Mouse (Mus musculus): Measurements from ENCODE around the gene Baiap2. TPM values are rescaled to one million over a fixed set of nuclear protein-coding genes. Genes with fewer than 3 reads are reported as not detected.

The Baiap2 gene
- total RNA-seq, 2 experiments from 2014 or later = 226 to 231 TPM

GRCm38 (mm10) chr11:120007496-120008080 lies 65.0 kb downstream of the Baiap2 start:
- DNase-seq (ENCODE audit: extremely low spot score in 1 of 2, low spot score in 1 of 2) = no peak

DNA sequence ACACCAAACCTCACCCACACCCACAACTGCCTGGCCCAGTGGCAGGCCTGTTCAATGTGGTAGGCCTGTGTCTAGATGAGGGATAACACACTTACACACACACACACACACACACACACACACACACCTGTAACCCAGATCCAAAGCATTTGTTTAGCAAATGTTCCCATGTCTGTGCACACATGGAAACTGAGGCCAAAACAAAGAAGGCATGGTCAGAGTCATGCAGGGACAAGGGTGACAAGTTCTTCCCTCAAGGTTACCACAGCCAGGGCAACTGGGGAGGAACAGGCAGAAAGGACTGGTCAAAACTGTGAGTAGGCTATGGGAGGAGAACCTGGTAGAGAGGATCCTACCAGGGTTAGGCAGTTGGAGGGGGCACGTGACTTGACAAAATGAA lies 65.9 kb downstream of the Baiap2 start:
- no peak for DNase-seq (ENCODE audit: extremely low spot score in 1 of 2, low spot score in 1 of 2)

- DNase-seq (ENCODE audit: extremely low spot score in 1 of 2, low spot score in 1 of 2) = no peak
Observed at GRCm38 (mm10) chr11:120008956-120009355, 66.4 kb downstream of the Baiap2 start.

DNA sequence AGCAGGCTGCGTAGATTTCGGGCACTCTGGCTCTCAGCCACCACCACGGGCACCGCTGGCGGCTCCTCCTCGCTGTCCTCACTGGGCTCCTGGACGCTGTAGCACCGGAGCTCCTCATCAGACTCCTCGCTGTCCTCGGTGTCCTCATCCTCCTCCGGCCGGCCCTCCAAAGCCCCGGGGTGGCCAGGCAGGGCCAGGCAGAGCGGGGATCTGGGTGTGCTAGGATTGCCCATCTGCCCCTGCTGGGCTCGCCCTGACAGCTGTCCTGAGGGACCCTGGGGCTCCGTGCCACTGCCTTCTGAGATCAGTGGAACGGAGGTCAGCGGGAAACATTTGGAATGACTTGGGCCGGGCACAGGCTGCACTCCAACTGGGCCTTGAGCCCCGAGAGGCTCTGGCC lies 67.4 kb downstream of the Baiap2 start:
- no peak for DNase-seq (ENCODE audit: extremely low spot score in 1 of 2, low spot score in 1 of 2)

GRCm38 (mm10) chr11:120011114-120011760 lies 68.7 kb downstream of the Baiap2 start:
- no peak for DNase-seq (ENCODE audit: extremely low spot score in 1 of 2, low spot score in 1 of 2)

GRCm38 (mm10) chr11:120011761-120012560 lies 69.4 kb downstream of the Baiap2 start:
- no peak for DNase-seq (ENCODE audit: extremely low spot score in 1 of 2, low spot score in 1 of 2)

DNA sequence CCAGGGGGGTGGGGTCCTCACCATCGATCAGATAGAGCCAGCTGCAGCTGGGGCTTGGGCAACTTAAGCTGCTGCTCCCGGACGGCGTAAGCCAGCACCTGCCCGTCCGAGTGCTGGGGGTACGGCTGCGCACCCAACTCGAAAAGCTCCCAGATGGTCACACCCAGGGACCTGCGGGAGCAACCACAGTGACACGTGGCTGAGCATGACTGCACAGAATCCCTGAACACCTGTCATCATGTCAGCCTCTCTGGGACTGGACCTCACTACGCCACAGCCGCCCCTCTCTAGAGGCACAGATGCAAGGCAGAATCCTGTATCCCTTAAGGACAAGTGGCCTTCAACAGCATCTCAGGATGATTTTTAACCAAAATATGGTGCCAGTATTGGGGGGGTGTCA lies 70.1 kb downstream of the Baiap2 start:
- no peak for DNase-seq (ENCODE audit: extremely low spot score in 1 of 2, low spot score in 1 of 2)

DNA sequence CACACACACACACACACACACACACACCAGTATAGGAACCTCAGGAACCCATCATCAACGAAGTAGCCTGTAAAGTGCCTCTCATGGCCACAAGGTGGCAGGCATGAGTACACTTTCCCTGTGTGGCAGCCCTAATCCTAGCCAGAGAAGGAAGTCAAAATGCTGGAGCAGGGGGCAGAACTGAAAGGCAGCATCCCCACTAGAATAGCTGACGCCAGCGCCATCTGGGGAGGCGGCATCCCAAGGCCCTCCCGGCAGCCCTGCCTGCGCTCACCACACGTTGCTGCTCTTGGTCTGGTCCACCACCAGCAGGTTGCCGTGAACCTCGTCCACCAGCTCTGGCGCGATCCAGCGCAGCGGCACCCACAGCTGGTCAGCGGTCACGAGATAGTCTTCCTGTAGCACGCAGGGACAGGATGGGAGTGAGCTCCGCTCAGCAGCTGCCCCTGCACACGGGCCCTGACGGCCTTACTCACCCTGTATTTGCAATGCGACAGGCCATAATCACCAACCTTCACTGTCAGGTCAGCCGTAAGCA lies 70.7 kb downstream of the Baiap2 start:
- DNase-seq (ENCODE audit: extremely low spot score in 1 of 2, low spot score in 1 of 2) = peak; percentile 67 to 89

GRCm38 (mm10) chr11:120014758-120015157 lies 72.2 kb downstream of the Baiap2 start:
- DNase-seq (ENCODE audit: extremely low spot score in 1 of 2, low spot score in 1 of 2) = no peak

DNA sequence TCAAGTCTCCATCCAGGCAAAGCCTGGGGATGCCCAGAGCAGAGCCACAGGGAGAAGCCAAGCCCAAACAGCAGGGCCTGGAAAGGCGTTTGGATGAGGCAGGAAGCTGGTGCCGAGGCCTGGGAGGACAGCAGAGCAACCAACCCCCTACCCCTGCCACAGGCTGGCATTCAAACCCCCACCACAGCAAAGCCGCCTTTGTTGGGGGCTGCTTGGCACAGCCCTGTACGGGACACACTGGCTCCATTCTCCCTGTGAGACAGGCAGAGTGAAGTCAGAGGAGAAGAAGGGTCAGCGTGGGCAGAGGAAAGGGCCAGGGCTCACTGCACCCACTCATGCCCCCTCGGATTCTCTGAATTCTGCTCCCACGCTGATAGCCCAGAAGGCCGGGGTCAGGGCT lies 74.4 kb downstream of the Baiap2 start:
- DNase-seq (ENCODE audit: extremely low spot score in 1 of 2, low spot score in 1 of 2) = no peak

DNA sequence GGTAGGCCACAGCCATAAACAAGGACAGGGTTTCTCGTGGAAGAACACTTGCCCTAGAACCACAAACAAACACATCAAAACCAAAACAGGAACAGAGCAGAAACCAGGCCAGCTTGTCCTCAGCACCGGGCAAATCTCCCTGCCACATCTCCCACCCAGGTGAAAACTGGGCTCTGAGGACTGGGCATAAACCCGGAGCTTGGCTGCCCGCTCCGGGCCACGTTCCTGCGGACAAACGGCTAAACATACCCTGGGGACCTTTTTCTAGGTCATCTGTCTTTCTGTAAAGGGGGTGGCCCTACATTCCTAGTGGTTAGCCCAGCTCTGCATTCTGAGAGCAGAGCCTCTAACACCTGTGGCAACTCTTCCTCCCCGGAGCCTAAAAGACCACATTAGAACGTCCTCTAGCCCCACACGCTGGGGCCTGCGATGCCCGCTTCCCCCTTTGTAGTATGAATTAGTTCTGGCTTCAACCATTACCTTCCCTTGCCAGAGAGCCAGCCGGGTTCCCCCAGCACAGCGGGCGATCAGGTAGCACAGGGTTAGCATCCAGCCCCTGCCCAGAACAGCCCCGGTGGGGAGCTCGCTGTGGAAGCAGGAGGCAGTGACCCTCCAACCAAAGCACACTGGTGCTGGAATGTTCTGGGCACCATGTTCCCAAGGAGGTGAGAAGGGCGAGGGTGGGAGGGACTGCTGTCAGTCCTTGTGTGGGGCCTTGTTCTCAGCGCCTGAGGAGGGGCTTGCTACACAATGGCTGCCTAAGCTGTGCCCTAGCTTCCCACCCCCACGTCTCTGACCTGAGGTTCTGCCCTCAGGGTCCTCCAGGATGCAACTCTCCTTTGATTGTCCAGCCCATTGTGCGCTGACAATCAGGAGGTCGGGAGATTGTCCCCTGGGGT lies 77.2 kb downstream of the Baiap2 start:
- DNase-seq (ENCODE audit: extremely low spot score in 1 of 2, low spot score in 1 of 2) = no peak

DNA sequence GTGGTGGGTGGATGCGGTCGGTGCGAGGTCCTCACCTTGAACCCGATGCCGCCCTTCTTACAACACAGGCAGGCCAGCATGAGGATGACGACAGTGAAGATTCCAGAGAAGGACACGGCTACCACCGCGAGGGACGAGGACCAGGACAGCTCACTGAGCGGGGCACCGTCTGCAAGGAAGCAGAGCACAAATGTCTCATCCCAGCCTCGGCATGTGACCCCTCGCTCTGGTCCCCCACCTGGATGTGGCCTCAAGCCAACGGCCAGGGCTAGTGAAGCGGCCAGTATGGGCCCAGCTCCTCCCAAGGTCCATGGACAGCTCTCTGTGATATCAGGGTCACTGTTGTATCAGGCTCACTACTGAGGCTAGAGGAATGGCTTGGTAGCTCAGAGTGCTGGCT lies 78.8 kb downstream of the Baiap2 start:
- no peak for DNase-seq (ENCODE audit: extremely low spot score in 1 of 2, low spot score in 1 of 2)

GRCm38 (mm10) chr11:120022216-120022615 lies 79.7 kb downstream of the Baiap2 start:
- DNase-seq (ENCODE audit: extremely low spot score in 1 of 2, low spot score in 1 of 2) = no peak

DNA sequence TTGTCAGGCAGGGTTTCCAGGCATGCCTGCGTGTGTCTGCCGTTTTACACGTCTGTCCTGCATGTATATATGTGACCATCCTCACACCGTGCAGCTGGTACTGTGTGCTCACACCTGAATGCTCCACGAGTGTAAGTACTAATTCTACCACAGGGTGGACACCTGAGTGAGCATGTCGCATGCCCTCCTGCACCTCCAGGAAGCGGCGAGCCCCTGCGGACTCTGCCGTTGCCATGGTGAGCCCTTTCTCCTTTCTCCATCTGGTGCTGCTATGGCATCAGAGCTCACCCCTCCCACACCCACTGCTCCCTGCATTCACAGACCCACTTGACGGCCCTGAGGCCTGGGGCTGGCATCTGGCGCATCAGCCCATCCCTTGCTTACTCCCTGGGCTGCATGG lies 80.3 kb downstream of the Baiap2 start:
- DNase-seq (ENCODE audit: extremely low spot score in 1 of 2, low spot score in 1 of 2) = no peak

- no peak for DNase-seq (ENCODE audit: extremely low spot score in 1 of 2, low spot score in 1 of 2)
Observed at GRCm38 (mm10) chr11:120026941-120027340, 84.4 kb downstream of the Baiap2 start.

DNA sequence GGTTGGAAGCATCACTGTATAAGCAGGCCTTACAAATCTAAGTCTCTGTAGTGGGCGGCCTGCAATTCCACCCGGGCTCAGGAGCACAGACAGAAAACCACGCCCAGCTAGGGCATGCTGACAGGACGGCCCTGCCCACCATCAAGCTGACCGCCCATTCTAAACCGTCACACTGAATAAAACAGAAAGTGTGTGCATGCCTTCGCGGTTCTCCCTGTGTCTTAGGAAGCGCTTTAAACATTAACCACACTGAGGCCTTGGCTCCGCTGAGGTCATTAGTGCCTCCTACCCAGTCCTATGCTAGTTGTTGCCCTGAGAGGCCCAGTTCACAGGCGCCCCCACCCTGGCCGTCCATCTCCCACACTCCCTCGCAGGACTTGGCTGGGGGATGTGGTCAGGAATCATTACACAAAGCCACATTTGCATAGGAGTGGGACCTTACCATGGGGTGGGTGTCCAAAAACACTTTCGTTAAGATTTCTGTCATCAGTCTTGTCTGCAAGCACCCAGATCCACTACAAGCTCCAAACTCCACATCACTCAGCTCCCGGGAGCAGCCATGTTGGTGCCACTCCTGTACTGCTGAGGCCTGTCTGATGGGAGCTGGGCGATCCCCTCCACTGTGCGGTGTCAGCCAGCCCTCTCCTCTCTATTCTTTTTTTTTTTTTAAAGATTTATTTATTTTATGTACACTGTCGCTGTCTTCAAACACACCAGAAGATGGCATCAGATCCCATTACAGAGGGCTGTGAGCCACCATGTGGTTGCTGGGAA lies 85.9 kb downstream of the Baiap2 start:
- no peak for DNase-seq (ENCODE audit: extremely low spot score in 1 of 2, low spot score in 1 of 2)

- DNase-seq (ENCODE audit: extremely low spot score in 1 of 2, low spot score in 1 of 2) = no peak
Observed at GRCm38 (mm10) chr11:120029431-120030144, 87.0 kb downstream of the Baiap2 start.

- DNase-seq (ENCODE audit: extremely low spot score in 1 of 2, low spot score in 1 of 2) = no peak
Observed at GRCm38 (mm10) chr11:120030145-120030901, 87.8 kb downstream of the Baiap2 start.
